Mouse (Mus musculus): ENCODE measurements around the gene Tfdp2. TPM values are rescaled to one million over a fixed set of nuclear protein-coding genes. Genes with fewer than 3 reads are reported as not detected.
A peak's percentile ranks its signal among the peaks of the same experiment; 100 is the strongest.

The Tfdp2 gene
- polyA plus RNA-seq, 2 experiments = 15.5 to 33.0 TPM

GRCm38 (mm10) chr9:96186701-96187100 lies 9.4 kb upstream of the Tfdp2 start:
- 83% methylated on average over 7 of the region's 7 CpGs for WGBS
- Histone ChIP-seq H3K9me3 (ENCODE audit: control insufficient read depth, low read length) (no peaks in the 10 kb centered on the region), H3K4me3 (replicated peaks; ENCODE audit: low read length) (no peak overlapping the region), H3K9ac (ENCODE audit: low read depth, low read length, severe bottlenecking) (no peak overlapping the region), H3K36me3 (ENCODE audit: control insufficient read depth, insufficient read depth, low read length) (peaks cover 3% of the 10 kb centered on the region; the same call in 1 of the 2 replicates), H3K4me2 (replicated peaks; ENCODE audit: low read depth, low read length, severe bottlenecking) (no peak overlapping the region), H3K4me1 (ENCODE audit: control insufficient read depth, insufficient read depth, low read length) (no peaks in the 10 kb centered on the region), H3K27me3 (ENCODE audit: control insufficient read depth, insufficient read depth, low read length) (no peaks in the 10 kb centered on the region), H3K27ac (replicated peaks; ENCODE audit: low read depth, low read length) (no peak overlapping the region)
- ATAC-seq (ENCODE audit: low FRiP score, low read depth) = no peak
- DNase-seq (ENCODE audit: low spot score) = no peak
- TF ChIP-seq POLR2A (IDR thresholded peaks at IDR 0.05; ENCODE audit: borderline replicate concordance, extremely low read depth, insufficient read depth, insufficient read length) = no peak

GRCm38 (mm10) chr9:96196636-96197181 lies 634 bp downstream of the Tfdp2 start:
- Histone ChIP-seq H3K4me2 (replicated peaks; ENCODE audit: low read depth, low read length, severe bottlenecking) (peak overlapping the region; percentile 90), H3K36me3 (ENCODE audit: control insufficient read depth, insufficient read depth, low read length) (no peaks in the 10 kb centered on the region), H3K4me3 (replicated peaks; ENCODE audit: low read length) (peak overlapping the region; percentile 87), H3K27ac (replicated peaks; ENCODE audit: low read depth, low read length) (peak overlapping the region; percentile 81), H3K9me3 (ENCODE audit: control insufficient read depth, low read length) (no peaks in the 10 kb centered on the region), H3K27me3 (ENCODE audit: control insufficient read depth, insufficient read depth, low read length) (no peaks in the 10 kb centered on the region), H3K9ac (ENCODE audit: low read depth, low read length, severe bottlenecking) (peak overlapping the region; percentile 81), H3K4me1 (ENCODE audit: control insufficient read depth, insufficient read depth, low read length) (peaks cover 11% of the 10 kb centered on the region)
- WGBS = under 1% methylated on average over 19 of the region's 20 CpGs
- no peak for TF ChIP-seq POLR2A (IDR thresholded peaks at IDR 0.05; ENCODE audit: borderline replicate concordance, extremely low read depth, insufficient read depth, insufficient read length)
- ATAC-seq (ENCODE audit: low FRiP score, low read depth) (no peak; the same call in 1 of the 2 replicates), DNase-seq (ENCODE audit: low spot score) (peak; percentile 12)

GRCm38 (mm10) chr9:96197806-96198205 lies 1.7 kb downstream of the Tfdp2 start:
- DNase-seq (ENCODE audit: low spot score) (no peak), ATAC-seq (ENCODE audit: low FRiP score, low read depth) (no peak)
- H3K9ac ChIP-seq (ENCODE audit: low read depth, low read length, severe bottlenecking) = peak overlapping the region; percentile 81; the same call in 1 of the 2 replicates
- peak overlapping the region; percentile 87 for H3K4me3 ChIP-seq (replicated peaks; ENCODE audit: low read length)
- no peak overlapping the region for H3K27ac ChIP-seq (replicated peaks; ENCODE audit: low read depth, low read length)
- no peaks in the 10 kb centered on the region; the same call in 1 of the 2 replicates for H3K36me3 ChIP-seq (ENCODE audit: control insufficient read depth, insufficient read depth, low read length)
- 55% methylated on average over 9 of the region's 9 CpGs for WGBS
- H3K27me3 ChIP-seq (ENCODE audit: control insufficient read depth, insufficient read depth, low read length) = no peaks in the 10 kb centered on the region
- peaks cover 11% of the 10 kb centered on the region for H3K4me1 ChIP-seq (ENCODE audit: control insufficient read depth, insufficient read depth, low read length)
- H3K4me2 ChIP-seq (replicated peaks; ENCODE audit: low read depth, low read length, severe bottlenecking) = peak overlapping the region; percentile 90
- H3K9me3 ChIP-seq (ENCODE audit: control insufficient read depth, low read length) = no peaks in the 10 kb centered on the region
- no peak for TF ChIP-seq POLR2A (IDR thresholded peaks at IDR 0.05; ENCODE audit: borderline replicate concordance, extremely low read depth, insufficient read depth, insufficient read length)

- DNase-seq (ENCODE audit: low spot score) = no peak
- ATAC-seq (ENCODE audit: low FRiP score, low read depth) = no peak
- TF ChIP-seq POLR2A (IDR thresholded peaks at IDR 0.05; ENCODE audit: borderline replicate concordance, extremely low read depth, insufficient read depth, insufficient read length) = no peak
- Histone ChIP-seq H3K9ac (ENCODE audit: low read depth, low read length, severe bottlenecking) (no peak overlapping the region), H3K4me1 (ENCODE audit: control insufficient read depth, insufficient read depth, low read length) (no peaks in the 10 kb centered on the region), H3K9me3 (ENCODE audit: control insufficient read depth, low read length) (no peaks in the 10 kb centered on the region), H3K27me3 (ENCODE audit: control insufficient read depth, insufficient read depth, low read length) (no peaks in the 10 kb centered on the region), H3K27ac (replicated peaks; ENCODE audit: low read depth, low read length) (no peak overlapping the region), H3K4me3 (replicated peaks; ENCODE audit: low read length) (no peak overlapping the region), H3K4me2 (replicated peaks; ENCODE audit: low read depth, low read length, severe bottlenecking) (no peak overlapping the region), H3K36me3 (ENCODE audit: control insufficient read depth, insufficient read depth, low read length) (peaks cover 8% of the 10 kb centered on the region; the same call in 1 of the 2 replicates)
- WGBS = 55% methylated on average over 3 of the region's 3 CpGs
Measured at GRCm38 (mm10) chr9:96203663-96204062, 7.6 kb downstream of the Tfdp2 start.

GRCm38 (mm10) chr9:96207428-96207827 lies 11.4 kb downstream of the Tfdp2 start:
- 98% methylated on average over 3 of the region's 3 CpGs for WGBS
- Histone ChIP-seq H3K27ac (replicated peaks; ENCODE audit: low read depth, low read length) (no peak overlapping the region), H3K36me3 (ENCODE audit: control insufficient read depth, insufficient read depth, low read length) (peaks cover 8% of the 10 kb centered on the region; the same call in 1 of the 2 replicates), H3K4me1 (ENCODE audit: control insufficient read depth, insufficient read depth, low read length) (no peaks in the 10 kb centered on the region), H3K9ac (ENCODE audit: low read depth, low read length, severe bottlenecking) (no peak overlapping the region), H3K9me3 (ENCODE audit: control insufficient read depth, low read length) (no peaks in the 10 kb centered on the region), H3K27me3 (ENCODE audit: control insufficient read depth, insufficient read depth, low read length) (no peaks in the 10 kb centered on the region), H3K4me3 (replicated peaks; ENCODE audit: low read length) (no peak overlapping the region), H3K4me2 (replicated peaks; ENCODE audit: low read depth, low read length, severe bottlenecking) (no peak overlapping the region)
- TF ChIP-seq POLR2A (IDR thresholded peaks at IDR 0.05; ENCODE audit: borderline replicate concordance, extremely low read depth, insufficient read depth, insufficient read length) = no peak
- no peak for ATAC-seq (ENCODE audit: low FRiP score, low read depth)
- DNase-seq (ENCODE audit: low spot score) = no peak

Measured in limb, embryonic 14.5 days (tissue).